Mouse (Mus musculus) heart, adult 2 months (tissue): ENCODE results near the gene Mthfsd. TPM values are rescaled to one million over a fixed set of nuclear protein-coding genes. Genes with fewer than 3 reads are reported as not detected.
A peak's percentile ranks its signal among the peaks of the same experiment; 100 is the strongest.

Experiments used
- DNase-seq, 2 experiments: peaks; one replicate each; pipeline ENCODE4 v3.0.0; 2021
- H3K27ac ChIP-seq: fragments of 200-600 bp; 2 replicates; pipeline ENCODE4 v1.8.1; 2022
- H3K27me3 ChIP-seq: fragments of 200-500 bp; 2 replicates; pipeline ENCODE4 v1.6.1; 2012; ENCODE audit warnings: mild to moderate bottlenecking, low read length, inconsistent platforms, mixed read lengths; ENCODE audit not compliant: control insufficient read depth, insufficient read depth
- H3K36me3 ChIP-seq: fragments of 200-500 bp; 2 replicates; pipeline ENCODE4 v1.6.1; 2012; ENCODE audit warnings: low read length, inconsistent platforms; ENCODE audit not compliant: control insufficient read depth, insufficient read depth
- H3K4me1 ChIP-seq: fragments of 200-500 bp; 2 replicates; pipeline ENCODE4 v1.6.1; 2011; ENCODE audit warnings: low read length; ENCODE audit not compliant: control insufficient read depth, insufficient read depth
- H3K4me3 ChIP-seq: fragments of 200-600 bp; 2 replicates; pipeline ENCODE4 v1.8.1; 2022
- H3K79me2 ChIP-seq: fragments of 200-500 bp; replicated peaks from 2 replicates; pipeline ENCODE4 v1.6.1; 2012; ENCODE audit warnings: mild to moderate bottlenecking, inconsistent platforms, low read length, moderate library complexity, mixed read lengths; ENCODE audit not compliant: control insufficient read depth, insufficient read depth
- H3K9ac ChIP-seq: fragments of 200-500 bp; 2 replicates; pipeline ENCODE4 v1.6.1; 2012; ENCODE audit warnings: low read depth, mild to moderate bottlenecking, control low read depth, inconsistent platforms, low read length, mixed read lengths
- CTCF ChIP-seq: fragments of 200-600 bp; IDR thresholded peaks from 2 replicates; pipeline ENCODE4 v1.8.1; 2022; ENCODE audit warnings: antibody characterized with exemption, mild to moderate bottlenecking, moderate library complexity
- EP300 ChIP-seq: fragments of 200-500 bp; IDR thresholded peaks from 2 replicates; pipeline ENCODE4 v1.6.1; 2011; ENCODE audit warnings: low read depth, low read length, control low read depth; ENCODE audit not compliant: insufficient read depth
- POLR2A ChIP-seq: fragments of 200-500 bp; IDR thresholded peaks from 2 replicates; pipeline ENCODE4 v1.6.1; 2011; ENCODE audit warnings: mild to moderate bottlenecking, low read depth, low read length, control low read depth; ENCODE audit not compliant: insufficient read depth
- WGBS: fragments of 180-500 bp; shearing (Covaris S2); methylation state at CpG from one replicate; pipeline ENCODE4 v1.1.7; 2018; 5-methylcytosine and 5-hydroxymethylcytosine counted together
- intact Hi-C: fragments of 180-260 bp; cut with DNase I; formaldehyde crosslinking; loops from one replicate; pipeline ENCODE4 v1.15.1; 2025
- polyA plus RNA-seq: library from polyadenylated mRNA; depleted of rRNA; stranded (reverse); fragments of >200 nt; gene quantifications from 2 replicates; pipeline ENCODE4 v1.2.3, GENCODE M21; 2012
- total RNA-seq, 2 experiments: library from RNA; stranded (reverse); gene quantifications; 2 replicates each; pipeline ENCODE4 v1.2.3; 2021

Gene Mthfsd
- total and polyA plus RNA-seq, 3 experiments: 12.8 to 26.4 (median 13.5) TPM

DNA sequence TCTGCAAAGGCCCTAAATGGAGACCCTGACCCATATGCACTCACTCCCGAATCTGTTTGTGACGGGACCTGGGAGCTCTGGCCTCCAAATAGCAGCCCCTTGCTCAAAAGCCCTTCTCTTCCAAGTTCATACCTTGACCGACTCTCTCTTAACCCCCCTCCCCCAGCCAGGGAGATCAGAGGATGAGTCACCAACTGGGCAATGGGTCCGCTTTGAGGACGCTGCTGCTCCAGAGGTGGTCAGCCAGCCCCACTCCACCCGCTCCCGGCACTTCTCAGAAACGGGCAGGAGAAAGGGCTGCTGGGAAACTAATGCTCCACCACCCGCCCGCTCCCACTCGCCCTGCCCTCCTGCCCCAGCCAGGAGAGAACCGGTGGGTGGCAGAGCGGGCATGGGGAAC, 32.3 kb downstream of the Mthfsd start:
- TF ChIP-seq POLR2A: no peak
- no peak for TF ChIP-seq EP300
- TF ChIP-seq CTCF: no peak
- H3K27me3 ChIP-seq: peaks cover 47% of the 10 kb centered on the region
- no peak overlapping the region for H3K4me3 ChIP-seq
- no peaks in the 10 kb centered on the region for H3K36me3 ChIP-seq
- no peak overlapping the region for H3K9ac ChIP-seq
- no peaks in the 10 kb centered on the region for H3K79me2 ChIP-seq
- no peaks in the 10 kb centered on the region for H3K4me1 ChIP-seq
- 9% methylated on average over 13 of the region's 13 CpGs for WGBS
- H3K27ac ChIP-seq: no peak overlapping the region
- intact Hi-C loops: no loop called here
- no peak for DNase-seq

DNA sequence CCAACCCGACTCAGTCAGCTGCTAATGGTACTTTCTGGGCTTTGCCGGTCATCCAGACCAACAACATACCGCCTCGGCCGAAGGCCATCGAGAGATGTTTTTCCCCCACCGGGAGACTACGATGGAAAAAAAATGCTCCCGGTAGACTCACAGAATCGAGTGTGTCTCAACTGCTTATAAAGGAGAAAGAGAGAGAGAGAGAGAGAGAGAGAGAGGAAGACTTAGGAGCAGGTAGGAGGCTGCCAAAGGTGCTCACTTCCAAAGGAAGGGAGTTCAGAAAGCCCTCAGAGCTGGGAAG, 33.4 kb downstream of the Mthfsd start:
- no peak overlapping the region for H3K9ac ChIP-seq

DNA sequence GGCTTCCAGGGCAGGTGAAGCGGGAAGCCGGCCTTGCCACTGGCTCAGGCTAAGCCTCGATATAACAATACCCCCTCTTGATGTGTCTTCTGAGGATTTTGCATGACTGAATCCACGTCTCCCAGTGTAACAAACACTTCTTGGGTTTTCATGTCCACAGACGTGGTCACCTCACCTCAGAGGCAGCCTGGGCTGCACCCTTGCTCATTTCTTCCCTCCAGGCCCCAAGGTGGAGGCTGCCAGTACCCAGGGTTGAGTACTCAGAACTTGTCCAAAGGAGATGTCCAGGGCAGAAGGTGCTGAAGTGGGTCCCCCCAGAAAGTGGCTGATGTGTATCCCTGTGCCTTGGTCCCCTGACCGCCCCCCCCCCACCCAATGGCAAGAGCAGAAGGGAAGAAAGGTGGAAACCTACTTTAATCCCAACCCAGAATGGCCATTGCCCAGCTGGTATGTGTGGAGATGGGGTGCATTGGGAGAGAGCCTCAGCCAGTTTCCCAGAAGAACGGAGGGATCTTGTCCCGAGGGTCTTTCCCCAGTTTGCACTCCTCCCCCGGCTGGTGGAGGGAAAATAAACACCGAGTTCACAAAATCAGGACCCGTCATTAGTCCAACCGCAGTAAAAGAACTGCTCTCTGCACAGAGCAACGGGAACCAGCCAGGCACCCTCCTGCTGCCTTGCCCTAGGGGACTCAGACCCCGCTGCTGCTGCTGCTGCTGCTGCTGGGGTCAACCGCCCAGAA, 33.9 kb downstream of the Mthfsd start:
- Histone ChIP-seq H3K27ac (no peak overlapping the region), H3K36me3 (no peaks in the 10 kb centered on the region), H3K79me2 (no peaks in the 10 kb centered on the region), H3K9ac (no peak overlapping the region), H3K4me3 (no peak overlapping the region), H3K4me1 (no peaks in the 10 kb centered on the region), H3K27me3 (peaks cover 37% of the 10 kb centered on the region)
- TF ChIP-seq EP300: no peak
- TF ChIP-seq CTCF: no peak
- TF ChIP-seq POLR2A: no peak
- intact Hi-C loops: no loop called here
- 11% methylated on average over 15 of the region's 15 CpGs for WGBS
- no peak for DNase-seq

More for the DNA sequence above, 33.4 kb downstream of the Mthfsd start:
- intact Hi-C loops: no loop called here
- Histone ChIP-seq H3K4me1 (no peaks in the 10 kb centered on the region), H3K36me3 (no peaks in the 10 kb centered on the region), H3K79me2 (no peaks in the 10 kb centered on the region), H3K4me3 (no peak overlapping the region), H3K27ac (no peak overlapping the region), H3K27me3 (peaks cover 38% of the 10 kb centered on the region)
- 6% methylated on average over 10 of the region's 10 CpGs for WGBS
- TF ChIP-seq POLR2A (no peak), EP300 (no peak), CTCF (no peak)
- DNase-seq: no peak

DNA sequence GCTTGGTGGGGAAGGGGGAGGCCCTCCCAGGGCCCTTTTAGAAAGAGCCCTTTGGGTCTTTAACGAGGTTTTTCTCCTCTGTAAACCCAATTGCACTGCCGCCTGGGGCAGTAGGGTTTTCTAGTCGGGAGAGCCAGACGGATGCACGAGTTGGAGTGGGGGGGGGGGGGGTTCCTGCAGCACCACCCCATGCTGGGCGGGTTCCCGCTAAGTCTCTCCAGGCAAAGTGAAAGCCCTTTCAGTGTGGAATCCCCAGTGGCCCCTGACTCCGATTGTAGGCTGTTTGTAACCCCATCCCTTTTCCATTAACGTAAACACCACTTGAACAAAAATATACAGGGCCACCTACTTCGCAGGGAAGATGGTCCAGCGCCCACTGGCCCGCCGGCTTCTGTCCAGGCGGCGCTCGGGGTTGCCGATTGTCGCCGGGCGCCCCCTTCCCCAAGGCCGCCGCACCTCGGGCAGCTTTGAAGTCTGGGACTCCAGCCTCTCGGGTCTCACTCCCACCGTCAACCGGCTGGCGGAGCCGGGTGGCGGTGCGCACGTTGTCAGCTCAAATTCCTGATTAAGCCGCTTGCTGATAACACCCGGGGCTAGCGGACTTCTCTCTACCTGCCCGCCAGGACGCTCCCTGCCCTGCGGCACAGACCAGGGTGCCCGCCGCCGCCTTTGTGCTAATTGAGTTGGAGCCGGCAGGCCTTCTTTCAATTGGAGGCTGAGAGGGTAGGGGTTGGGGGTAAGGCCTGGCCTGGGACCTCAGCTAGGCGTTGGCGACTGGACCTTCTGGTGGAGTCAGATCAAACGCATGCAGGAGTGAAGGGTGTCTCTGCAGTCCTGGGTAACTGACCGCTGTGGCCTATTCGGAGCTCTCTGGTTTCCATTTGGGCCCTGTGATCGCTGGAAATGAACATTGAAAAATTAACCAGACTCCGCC, 34.8 kb downstream of the Mthfsd start:
- H3K9ac ChIP-seq: peak overlapping the region; percentile 19; the same call in 1 of the 2 replicates
- TF ChIP-seq EP300 (no peak), CTCF (no peak), POLR2A (no peak)
- no peaks in the 10 kb centered on the region for H3K79me2 ChIP-seq
- no peaks in the 10 kb centered on the region for H3K4me1 ChIP-seq
- peak overlapping the region; percentile 42 for H3K4me3 ChIP-seq
- 3% methylated on average over 48 of the region's 48 CpGs for WGBS
- H3K27ac ChIP-seq: no peak overlapping the region
- no peak for DNase-seq
- intact Hi-C loops: no loop called here
- no peaks in the 10 kb centered on the region for H3K36me3 ChIP-seq
- peaks cover 36% of the 10 kb centered on the region for H3K27me3 ChIP-seq

DNA sequence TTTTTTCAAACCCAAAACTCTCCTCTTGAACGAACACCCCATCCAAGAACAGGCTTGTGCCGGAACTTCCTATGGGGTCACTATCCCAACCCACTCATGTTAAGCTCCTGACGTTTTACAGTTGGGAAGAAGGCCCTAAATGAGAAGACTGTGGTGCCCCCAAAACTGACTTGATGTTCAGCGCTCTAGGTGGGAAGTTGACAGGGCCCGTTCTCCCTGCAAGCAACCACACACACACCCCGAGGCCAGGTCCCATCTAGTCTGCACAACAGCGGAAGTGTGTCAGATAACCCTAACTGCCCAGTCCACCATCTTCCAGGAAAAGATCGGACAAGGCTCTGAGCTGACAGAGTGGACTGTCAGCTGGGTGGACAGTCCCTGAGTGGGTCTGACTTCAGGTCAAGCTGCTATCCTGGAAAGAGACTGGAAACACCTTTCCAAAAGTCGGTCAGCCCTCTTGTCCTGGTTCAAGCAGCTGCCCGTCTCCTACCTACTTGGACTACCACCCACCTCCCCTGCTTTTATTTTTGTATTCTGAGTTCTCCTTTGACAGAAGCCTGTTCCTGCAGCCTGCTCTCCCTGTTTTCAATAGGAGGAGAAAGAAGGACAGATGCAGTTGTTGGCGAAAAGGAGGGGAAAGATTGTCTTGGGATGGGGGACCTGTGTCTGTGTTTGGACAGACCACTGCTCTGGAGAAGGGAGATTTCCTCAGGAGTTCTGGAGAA, 35.6 kb downstream of the Mthfsd start:
- Histone ChIP-seq H3K36me3 (no peaks in the 10 kb centered on the region), H3K79me2 (no peaks in the 10 kb centered on the region), H3K27ac (no peak overlapping the region), H3K9ac (no peak overlapping the region), H3K4me3 (no peak overlapping the region), H3K27me3 (peaks cover 34% of the 10 kb centered on the region), H3K4me1 (no peaks in the 10 kb centered on the region)
- intact Hi-C loops: no loop called here
- WGBS: 29% methylated on average over 11 of the region's 11 CpGs
- no peak for DNase-seq
- no peak for TF ChIP-seq CTCF
- no peak for TF ChIP-seq POLR2A
- TF ChIP-seq EP300: no peak
